Mouse (Mus musculus) liver (tissue): ENCODE data around the gene Slc10a6.

Source experiments
- DNase-seq: peaks from one replicate; pipeline ENCODE4 v3.0.0-alpha.2; 2020; ENCODE audit warnings: mixed read lengths

Gene Slc10a6

GRCm38 (mm10) chr5:103629111-103629764 is at the start of gene Slc10a6:
Gene Slc10a6, minus strand, starts transcription at chr5:103629403.
- DNase-seq = peak; percentile 14

GRCm38 (mm10) chr5:103678974-103679373 is 49.8 kb upstream of the Slc10a6 start:
- no peak for DNase-seq

GRCm38 (mm10) chr5:103677894-103678293 is 48.7 kb upstream of the Slc10a6 start:
- no peak for DNase-seq

- DNase-seq = no peak
Observed at GRCm38 (mm10) chr5:103676289-103676881, 47.2 kb upstream of the Slc10a6 start.

GRCm38 (mm10) chr5:103674482-103674881 is 45.3 kb upstream of the Slc10a6 start:
- no peak for DNase-seq

GRCm38 (mm10) chr5:103673611-103674010 is 44.4 kb upstream of the Slc10a6 start:
- DNase-seq = no peak

GRCm38 (mm10) chr5:103671858-103672257 is 42.7 kb upstream of the Slc10a6 start:
- no peak for DNase-seq

GRCm38 (mm10) chr5:103665876-103666275 is 36.7 kb upstream of the Slc10a6 start:
- no peak for DNase-seq

GRCm38 (mm10) chr5:103664932-103665331 is 35.7 kb upstream of the Slc10a6 start:
- DNase-seq = no peak

- no peak for DNase-seq
Observed at GRCm38 (mm10) chr5:103659571-103659970, 30.4 kb upstream of the Slc10a6 start.

GRCm38 (mm10) chr5:103658921-103659320 is 29.7 kb upstream of the Slc10a6 start:
- DNase-seq = peak; percentile 12

GRCm38 (mm10) chr5:103655346-103656118 is 26.3 kb upstream of the Slc10a6 start, which contains the start of gene 1700016H13Rik:
Gene 1700016H13Rik, minus strand, starts transcription at chr5:103656010.
- DNase-seq = peak; percentile 76

GRCm38 (mm10) chr5:103654780-103655179 is 25.6 kb upstream of the Slc10a6 start:
- no peak for DNase-seq

GRCm38 (mm10) chr5:103654225-103654624 is 25.0 kb upstream of the Slc10a6 start:
- peak; percentile 62 for DNase-seq

GRCm38 (mm10) chr5:103647320-103647719 is 18.1 kb upstream of the Slc10a6 start:
- no peak for DNase-seq

GRCm38 (mm10) chr5:103644167-103644566 is 15.0 kb upstream of the Slc10a6 start:
- DNase-seq = no peak

GRCm38 (mm10) chr5:103637162-103637561 is 8.0 kb upstream of the Slc10a6 start:
- DNase-seq = no peak

GRCm38 (mm10) chr5:103629854-103630580 is 814 bp upstream of the Slc10a6 start:
- DNase-seq = no peak

GRCm38 (mm10) chr5:103628499-103628898 is 704 bp downstream of the Slc10a6 start:
- DNase-seq = no peak

GRCm38 (mm10) chr5:103624831-103625230 is 4.4 kb downstream of the Slc10a6 start:
- DNase-seq = no peak

- DNase-seq = no peak
Observed at GRCm38 (mm10) chr5:103622321-103622720, 6.9 kb downstream of the Slc10a6 start.

GRCm38 (mm10) chr5:103620301-103620973 is 8.8 kb downstream of the Slc10a6 start:
- DNase-seq = no peak
